Mouse (Mus musculus) cerebellum, adult 11 months (tissue): Measurements from ENCODE around the gene Ces5a.
"Not testable (repeated sequence)": the region's sequence is repeated elsewhere in the genome, so short reads cannot be mapped to it uniquely, and the experiment has no call there.

Experiments used
- DNase-seq: peaks from one replicate; pipeline ENCODE4 v3.0.0; 2022

Gene Ces5a

GRCm38 (mm10) chr8:93535730-93536129, at the start of gene Ces5a:
TSS of gene Ces5a (minus strand) at chr8:93535830.
- no peak for DNase-seq

- no peak for DNase-seq
These were observed 37.2 kb upstream of the Ces5a start for GRCm38 (mm10) chr8:93572841-93573240.

- no peak for DNase-seq
These were observed 36.5 kb upstream of the Ces5a start for GRCm38 (mm10) chr8:93572095-93572501.

GRCm38 (mm10) chr8:93571369-93571985, 35.8 kb upstream of the Ces5a start:
- DNase-seq, result no peak

- no peak for DNase-seq
These were observed 34.5 kb upstream of the Ces5a start for GRCm38 (mm10) chr8:93570186-93570530.

GRCm38 (mm10) chr8:93569311-93570185, 33.9 kb upstream of the Ces5a start:
- DNase-seq, result peak; percentile 90

GRCm38 (mm10) chr8:93568666-93569065, 33.0 kb upstream of the Ces5a start:
- DNase-seq, result no peak

- no peak for DNase-seq
These were observed 31.5 kb upstream of the Ces5a start for GRCm38 (mm10) chr8:93567086-93567485.

GRCm38 (mm10) chr8:93564634-93565033, 29.0 kb upstream of the Ces5a start:
- no peak for DNase-seq

- DNase-seq, result no peak
These were observed 27.9 kb upstream of the Ces5a start for GRCm38 (mm10) chr8:93563551-93563950.

GRCm38 (mm10) chr8:93562557-93563210, 27.1 kb upstream of the Ces5a start:
- DNase-seq, result no peak

GRCm38 (mm10) chr8:93561271-93561670, 25.6 kb upstream of the Ces5a start:
- no peak for DNase-seq

GRCm38 (mm10) chr8:93559696-93560095, 24.1 kb upstream of the Ces5a start:
- DNase-seq, result no peak

GRCm38 (mm10) chr8:93502634-93503033, 33.0 kb downstream of the Ces5a start:
- DNase-seq, result no peak

GRCm38 (mm10) chr8:93499437-93499836, 36.2 kb downstream of the Ces5a start:
- no peak for DNase-seq

- peak; percentile 51 for DNase-seq
These were observed 40.3 kb downstream of the Ces5a start for GRCm38 (mm10) chr8:93495330-93495729.

- DNase-seq, result no peak
These were observed 46.9 kb downstream of the Ces5a start for GRCm38 (mm10) chr8:93488743-93489142.

- DNase-seq, result no peak
These were observed 57.4 kb downstream of the Ces5a start for GRCm38 (mm10) chr8:93478211-93478610.

GRCm38 (mm10) chr8:93469733-93470132, 65.9 kb downstream of the Ces5a start:
- DNase-seq, result not testable (repeated sequence)

GRCm38 (mm10) chr8:93454258-93454877, 81.3 kb downstream of the Ces5a start:
- DNase-seq, result no peak
